Mouse (Mus musculus) olfactory bulb, adult 2 months (tissue): ENCODE data around the gene Gimap8.

Experiments used
- CTCF ChIP-seq: fragments of 200-500 bp; IDR thresholded peaks from 2 replicates; pipeline ENCODE4 v1.5.1; 2012; ENCODE audit warnings: low read depth, mild to moderate bottlenecking, low read length, moderate library complexity; ENCODE audit not compliant: insufficient read depth
- POLR2A ChIP-seq: fragments of 200-500 bp; IDR thresholded peaks from 2 replicates; pipeline ENCODE4 v1.6.1; 2012; ENCODE audit warnings: mild to moderate bottlenecking, low read depth, low read length, moderate library complexity; ENCODE audit not compliant: insufficient read depth

GRCm38 (mm10) chr6:48626984-48627383 lies 20.1 kb upstream of the Gimap8 start:
- TF ChIP-seq CTCF (no peak), POLR2A (no peak)
